Mouse (Mus musculus) small intestine, adult 2 months (tissue): ENCODE measurements at regions not wholly inside any gene's neighbourhood (a gene's known extent, or its start where the extent isn't known, plus 50 kb on each side); places are given as distances from the start of the nearest gene placed in this dataset.

Experiments
- CTCF ChIP-seq: fragments of 200-500 bp; IDR thresholded peaks from 2 replicates; pipeline ENCODE4 v1.5.1; 2012; ENCODE audit warnings: low read depth, mild to moderate bottlenecking, control low read depth, inconsistent platforms, low read length, moderate library complexity, mixed read lengths; ENCODE audit not compliant: insufficient replicate concordance, insufficient read length; ENCODE audit errors: extremely low read depth
- POLR2A ChIP-seq: fragments of 200-500 bp; IDR thresholded peaks from 2 replicates; pipeline ENCODE4 v1.6.1; 2012; ENCODE audit warnings: low read depth, mild to moderate bottlenecking, control low read depth, inconsistent platforms, low read length, moderate library complexity

DNA sequence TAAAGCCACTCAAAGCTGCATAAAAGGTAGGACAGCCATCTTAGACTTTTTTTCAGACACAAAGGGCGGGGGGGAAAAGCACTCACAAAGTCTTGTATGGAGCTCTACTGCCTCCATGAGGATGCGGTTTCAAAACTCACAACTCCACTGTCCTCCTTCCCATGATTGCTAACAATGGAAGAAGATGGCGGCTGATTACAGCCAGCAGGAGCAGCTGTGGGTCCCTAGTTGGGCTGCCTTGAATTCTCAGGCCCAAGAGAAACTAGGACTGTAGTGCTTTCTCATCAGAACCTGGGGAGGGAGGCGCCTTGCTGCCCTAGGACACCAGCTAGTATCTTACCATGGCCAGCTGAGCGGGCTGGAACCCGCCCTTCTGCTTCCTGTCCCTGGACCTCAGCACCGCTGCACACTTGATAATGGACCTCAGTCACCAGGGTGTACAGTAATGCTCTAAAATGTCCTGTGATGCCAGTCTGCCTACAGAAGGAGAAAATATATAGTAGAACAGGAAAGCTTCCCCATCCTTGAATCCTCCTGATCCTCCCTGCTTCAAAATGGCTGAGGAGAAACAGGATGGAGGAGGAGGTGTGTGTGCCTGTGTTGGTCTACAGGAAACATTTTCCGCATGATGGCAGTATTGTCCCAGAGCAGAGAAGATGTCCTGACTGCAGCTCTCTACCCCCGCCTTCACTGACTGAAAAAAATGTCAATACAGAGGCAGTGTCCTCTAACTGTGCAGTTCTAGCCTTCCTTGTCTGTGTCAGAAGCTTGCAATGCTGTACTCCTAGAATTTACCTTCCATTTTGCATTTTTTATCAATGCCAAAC is 183.7 kb upstream of the Olfr1324 start:
- TF ChIP-seq POLR2A = no peak
- TF ChIP-seq CTCF = no peak
